Mouse (Mus musculus) MEL (cell line): ENCODE results near the gene Crocc. TPM values are rescaled to one million over a fixed set of nuclear protein-coding genes. Genes with fewer than 3 reads are reported as not detected.

Experiments
- DNase-seq: peaks from one replicate; pipeline ENCODE4 v3.0.0; 2011; ENCODE audit warnings: low read depth, low spot score
- H3K27ac ChIP-seq: 2 replicates; pipeline ENCODE4 v1.5.1; 2012; ENCODE audit warnings: low read depth, mild to moderate bottlenecking, control low read depth, low read length, moderate library complexity; ENCODE audit not compliant: control insufficient read depth
- H3K27me3 ChIP-seq, 2 experiments: fragments of 150-350 bp in 1 of 2; sonication (generic) in 1 of 2; 2 replicates each; pipeline ENCODE4 v1.6.1; 2012; ENCODE audit warnings: low read length in 2 of 2, mild to moderate bottlenecking in 2 of 2, improper control_type of control experiment in 1 of 2, moderate library complexity in 1 of 2; ENCODE audit not compliant: insufficient read depth in 2 of 2, control insufficient read depth in 1 of 2
- H3K36me3 ChIP-seq, 2 experiments: 2 replicates each; pipeline ENCODE4 v1.6.1; 2012 to 2014; ENCODE audit warnings: low read length in 2 of 2, improper control_type of control experiment in 1 of 2, inconsistent platforms in 1 of 2, mild to moderate bottlenecking in 1 of 2; ENCODE audit not compliant: insufficient read depth in 2 of 2, control insufficient read depth in 1 of 2
- H3K4me1 ChIP-seq, 2 experiments: fragments of 150-350 bp in 1 of 2; sonication (generic) in 1 of 2; 2 replicates each; pipeline ENCODE4 v1.6.1; 2012; ENCODE audit warnings: low read length in 2 of 2, improper control_type of control experiment in 1 of 2, mild to moderate bottlenecking in 1 of 2; ENCODE audit not compliant: insufficient read depth in 2 of 2, control insufficient read depth in 1 of 2
- H3K4me3 ChIP-seq, 2 experiments: fragments of 150-350 bp in 1 of 2; sonication (generic) in 1 of 2; 2 replicates each; pipeline ENCODE4 v1.5.1; 2012; ENCODE audit warnings: low read depth in 2 of 2, low read length in 2 of 2, mild to moderate bottlenecking in 2 of 2, moderate library complexity in 2 of 2, control low read depth in 1 of 2, improper control_type of control experiment in 1 of 2; ENCODE audit not compliant: control insufficient read depth in 1 of 2, insufficient read depth in 1 of 2
- H3K79me2 ChIP-seq: 2 replicates; pipeline ENCODE4 v1.6.1; 2012; ENCODE audit warnings: mild to moderate bottlenecking, low read length, moderate library complexity; ENCODE audit not compliant: control insufficient read depth, poor library complexity, insufficient read depth
- H3K9ac ChIP-seq: 2 replicates; pipeline ENCODE4 v1.6.1; 2012; ENCODE audit warnings: low read depth, mild to moderate bottlenecking, control low read depth, low read length, moderate library complexity; ENCODE audit not compliant: control insufficient read depth, poor library complexity, severe bottlenecking
- H3K9me3 ChIP-seq: fragments of 150-350 bp; sonication (generic); replicated peaks from 2 replicates; pipeline ENCODE4 v1.6.1; 2012; ENCODE audit warnings: mild to moderate bottlenecking, low read length, improper control_type of control experiment, moderate library complexity; ENCODE audit not compliant: insufficient read depth
- BHLHE40 ChIP-seq: IDR thresholded peaks from 2 replicates; pipeline ENCODE4 v1.6.1; 2012; ENCODE audit warnings: low read depth, mild to moderate bottlenecking, inconsistent platforms, low read length, improper control_type of control experiment, borderline replicate concordance
- CTCF ChIP-seq, 3 experiments: IDR thresholded peaks in 2 of 3; conservative IDR thresholded peaks in 1 of 3; 2 replicates each; pipeline ENCODE4 v1.5.1; 2011 to 2012; ENCODE audit warnings: low read length in 3 of 3, low read depth in 2 of 3, mild to moderate bottlenecking in 2 of 3, improper control_type of control experiment in 1 of 3, inconsistent platforms in 1 of 3, mixed read lengths in 1 of 3, moderate library complexity in 1 of 3; ENCODE audit not compliant: control insufficient read depth in 1 of 3, insufficient read depth in 1 of 3, poor library complexity in 1 of 3, severe bottlenecking in 1 of 3
- E2F4 ChIP-seq: IDR thresholded peaks from 2 replicates; pipeline ENCODE4 v1.6.1; 2011; ENCODE audit warnings: low read depth, low read length, improper control_type of control experiment, borderline replicate concordance
- EP300 ChIP-seq, 2 experiments: IDR thresholded peaks; 2 replicates each; pipeline ENCODE4 v1.6.1; 2011; ENCODE audit warnings: improper control_type of control experiment in 2 of 2, low read length in 2 of 2, low read depth in 1 of 2, mild to moderate bottlenecking in 1 of 2
- ETS1 ChIP-seq: IDR thresholded peaks from 2 replicates; pipeline ENCODE4 v1.6.1; 2012; ENCODE audit warnings: low read depth, mild to moderate bottlenecking, inconsistent platforms, low read length, improper control_type of control experiment, moderate library complexity
- GATA1 ChIP-seq: IDR thresholded peaks from 2 replicates; pipeline ENCODE4 v1.6.1; 2011; ENCODE audit warnings: low read depth, low read length, improper control_type of control experiment
- JUND ChIP-seq: IDR thresholded peaks from 2 replicates; pipeline ENCODE4 v1.6.1; 2011; ENCODE audit warnings: low read depth, mild to moderate bottlenecking, improper control_type of control experiment, low read length
- KAT2A ChIP-seq: conservative IDR thresholded peaks from 2 replicates; pipeline ENCODE4 v1.6.1; 2012; ENCODE audit warnings: low read depth, low read length, improper control_type of control experiment, inconsistent platforms
- MAX ChIP-seq: IDR thresholded peaks from 2 replicates; pipeline ENCODE4 v1.6.1; 2011; ENCODE audit warnings: low read length, improper control_type of control experiment
- MAZ ChIP-seq: IDR thresholded peaks from 2 replicates; pipeline ENCODE4 v1.6.1; 2012; ENCODE audit warnings: low read depth, mild to moderate bottlenecking, inconsistent platforms, low read length, improper control_type of control experiment
- MEF2A ChIP-seq: IDR thresholded peaks from 2 replicates; pipeline ENCODE4 v1.6.1; 2014; ENCODE audit warnings: low read depth, mild to moderate bottlenecking, inconsistent platforms, low read length, improper control_type of control experiment; ENCODE audit not compliant: poor library complexity, insufficient replicate concordance, severe bottlenecking; ENCODE audit errors: extremely low read depth
- MYB ChIP-seq: IDR thresholded peaks from 2 replicates; pipeline ENCODE4 v1.6.1; 2011; ENCODE audit warnings: mild to moderate bottlenecking, low read depth, low read length, improper control_type of control experiment
- MYC ChIP-seq: IDR thresholded peaks from 2 replicates; pipeline ENCODE4 v1.6.1; 2011; ENCODE audit warnings: low read depth, mild to moderate bottlenecking, low read length, improper control_type of control experiment, moderate library complexity
- NRF1 ChIP-seq: IDR thresholded peaks from 2 replicates; pipeline ENCODE4 v1.6.1; 2014; ENCODE audit warnings: low read depth, mild to moderate bottlenecking, inconsistent platforms, low read length, improper control_type of control experiment, moderate library complexity; ENCODE audit not compliant: poor library complexity, insufficient read depth, severe bottlenecking
- POLR2A ChIP-seq, 2 experiments: IDR thresholded peaks; 2 replicates each; pipeline ENCODE4 v1.6.1; 2011 to 2012; ENCODE audit warnings: low read length in 2 of 2, mild to moderate bottlenecking in 2 of 2, control low read depth in 1 of 2, improper control_type of control experiment in 1 of 2, low read depth in 1 of 2, moderate library complexity in 1 of 2; ENCODE audit not compliant: control insufficient read depth in 1 of 2, insufficient read depth in 1 of 2, poor library complexity in 1 of 2
- RAD21 ChIP-seq: IDR thresholded peaks from 2 replicates; pipeline ENCODE4 v1.6.1; 2011; ENCODE audit warnings: mild to moderate bottlenecking, low read depth, low read length, improper control_type of control experiment
- SIN3A ChIP-seq: IDR thresholded peaks from 2 replicates; pipeline ENCODE4 v1.6.1; 2012; ENCODE audit warnings: low read length, improper control_type of control experiment, inconsistent platforms
- SMC3 ChIP-seq: IDR thresholded peaks from 2 replicates; pipeline ENCODE4 v1.6.1; 2011; ENCODE audit warnings: low read depth, low read length, improper control_type of control experiment
- TAL1 ChIP-seq: IDR thresholded peaks from 2 replicates; pipeline ENCODE4 v1.6.1; 2012; ENCODE audit warnings: mild to moderate bottlenecking, inconsistent platforms, low read length, moderate library complexity, mixed read lengths
- TBP ChIP-seq: IDR thresholded peaks from 2 replicates; pipeline ENCODE4 v1.8.0; 2011; ENCODE audit warnings: low read depth, low read length, improper control_type of control experiment
- TCF12 ChIP-seq: IDR thresholded peaks from 2 replicates; pipeline ENCODE4 v1.6.1; 2014; ENCODE audit warnings: low read depth, mild to moderate bottlenecking, inconsistent platforms, low read length, improper control_type of control experiment, moderate library complexity
- ZC3H11A ChIP-seq: IDR thresholded peaks from 2 replicates; pipeline ENCODE4 v1.6.1; 2012; ENCODE audit warnings: low read depth, mild to moderate bottlenecking, inconsistent platforms, low read length, improper control_type of control experiment
- ZMIZ1 ChIP-seq: IDR thresholded peaks from 2 replicates; pipeline ENCODE4 v1.6.1; 2012; ENCODE audit warnings: low read depth, mild to moderate bottlenecking, inconsistent platforms, low read length, improper control_type of control experiment, moderate library complexity
- polyA plus RNA-seq, 2 experiments: library from polyadenylated mRNA; stranded (reverse) in 1 of 2; unstranded in 1 of 2; fragments of >175 nt in 1 of 2; fragments of >200 nt in 1 of 2; gene quantifications; 2 replicates each; pipeline versions ENCODE4 v1.2.1 to v1.2.4; 2012; ENCODE audit warnings: low replicate concordance in 2 of 2, low read depth in 1 of 2; ENCODE audit not compliant: insufficient read length in 2 of 2, insufficient read depth in 1 of 2, missing spikeins in 1 of 2
- total RNA-seq: library from RNA; depleted of rRNA; stranded (reverse); fragments of 300-350 nt; gene quantifications from 2 replicates; pipeline ENCODE4 v1.2.3, GENCODE M21; 2012

Crocc gene
- total and polyA plus RNA-seq, 3 experiments, result 0.77 to 3.6 TPM; not detected in 1

DNA sequence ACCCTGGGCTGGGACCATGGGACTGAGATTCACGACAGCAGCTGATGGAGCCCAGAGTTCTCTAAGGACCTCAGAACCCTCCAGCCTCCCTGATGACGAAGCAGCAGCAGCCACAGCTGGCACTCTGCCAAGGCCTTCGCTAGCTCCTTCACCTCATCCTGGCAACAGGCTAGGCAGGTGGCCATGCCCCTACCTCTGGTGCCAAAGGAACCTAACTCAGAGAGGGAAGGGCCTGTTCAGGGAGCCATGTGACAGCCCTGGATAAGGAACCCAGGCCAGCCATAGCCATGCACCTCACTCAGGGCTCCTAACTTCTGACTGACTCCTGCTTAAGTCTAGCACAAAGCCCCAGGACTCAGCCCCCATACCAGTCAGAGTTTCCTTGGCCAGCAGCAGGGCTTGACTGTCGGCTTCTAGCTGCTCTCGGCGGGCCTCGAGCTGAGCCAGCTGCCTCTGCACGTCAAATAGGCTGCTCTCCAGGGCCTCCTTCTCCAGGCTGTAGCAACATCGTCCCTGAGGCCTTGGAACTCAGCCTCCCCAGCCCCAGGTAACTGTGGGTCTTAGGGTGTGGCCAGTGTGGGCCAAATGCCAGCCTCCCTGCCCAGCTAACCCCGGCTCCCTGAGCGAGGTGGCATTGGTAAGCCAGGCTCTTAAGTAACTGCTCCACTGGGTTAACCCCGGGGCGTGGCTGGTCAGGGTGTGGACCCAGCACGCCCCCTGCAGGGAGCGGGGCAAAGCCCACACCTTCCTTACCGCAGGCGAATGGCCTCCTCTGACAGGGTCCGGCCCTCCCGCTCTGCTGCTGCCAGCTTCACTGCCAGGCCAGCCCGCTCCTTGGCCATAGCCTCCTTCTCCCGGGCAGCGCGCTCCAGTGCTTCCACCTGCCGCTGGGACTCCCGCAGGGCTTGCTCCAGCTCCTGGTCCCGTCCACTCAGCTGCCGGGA is 26.5 kb downstream of the Crocc start:
- Histone ChIP-seq H3K4me1 (no peaks in the 10 kb centered on the region), H3K36me3 (no peaks in the 10 kb centered on the region), H3K27ac (no peak overlapping the region), H3K4me3 (no peak overlapping the region), H3K9me3 (no peaks in the 10 kb centered on the region), H3K9ac (no peak overlapping the region), H3K27me3 (no peaks in the 10 kb centered on the region), H3K79me2 (no peaks in the 10 kb centered on the region)
- peak; percentile 39 for DNase-seq
- TF ChIP-seq MAX, result no peak
- no peak for TF ChIP-seq POLR2A (IDR thresholded peaks at IDR 0.05; ENCODE audit: control insufficient read depth in 1 of 2, insufficient read depth in 1 of 2, low read depth in 1 of 2, low read length in 2 of 2, poor library complexity in 1 of 2)
- TF ChIP-seq E2F4, result no peak
- TF ChIP-seq MYB, result no peak
- TF ChIP-seq ETS1, result no peak
- TF ChIP-seq JUND, result no peak
- TF ChIP-seq TAL1, result no peak
- TF ChIP-seq ZMIZ1, result no peak
- no peak for TF ChIP-seq TCF12
- no peak for TF ChIP-seq MAZ
- TF ChIP-seq NRF1, result no peak
- TF ChIP-seq MEF2A, result no peak
- TF ChIP-seq TBP, result no peak
- TF ChIP-seq KAT2A, result no peak

DNA sequence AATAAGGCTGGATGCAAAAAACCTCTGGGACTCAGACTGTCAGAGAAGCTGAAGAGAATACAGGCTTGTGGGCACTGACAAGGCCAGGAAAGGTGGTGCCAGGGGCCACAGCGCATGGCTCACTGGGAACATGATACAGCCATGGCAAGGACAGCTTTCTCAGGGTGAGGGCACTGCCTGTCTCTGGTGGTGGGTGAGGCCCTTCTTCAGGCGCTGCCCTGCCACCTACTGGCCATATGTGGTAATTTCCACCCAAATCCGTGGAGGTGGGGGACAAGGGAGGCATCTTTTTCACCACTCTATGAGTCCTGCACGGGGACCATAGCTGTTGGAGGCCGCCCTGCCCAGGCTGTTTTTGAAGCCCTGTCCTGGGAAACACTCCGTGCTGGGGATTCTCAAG is 28.6 kb downstream of the Crocc start:
- Histone ChIP-seq H3K9ac (no peak overlapping the region), H3K4me1 (no peaks in the 10 kb centered on the region), H3K27me3 (no peaks in the 10 kb centered on the region), H3K79me2 (no peaks in the 10 kb centered on the region), H3K4me3 (no peak overlapping the region), H3K9me3 (no peaks in the 10 kb centered on the region), H3K27ac (no peak overlapping the region), H3K36me3 (no peaks in the 10 kb centered on the region)
- peak; percentile 75 for DNase-seq
- TF ChIP-seq BHLHE40 (no peak), GATA1 (no peak), ZC3H11A (peak; percentile 66), RAD21 (peak; percentile 85), SMC3 (peak; percentile 85), EP300 (IDR thresholded peaks at IDR 0.05; ENCODE audit: low read depth in 1 of 2, low read length in 2 of 2) (no peak), MYC (no peak), CTCF (IDR thresholded peaks at IDR 0.05 in 2 of 3, conservative IDR thresholded peaks at IDR 0.05 in 1 of 3; ENCODE audit: control insufficient read depth in 1 of 3, insufficient read depth in 1 of 3, low read depth in 2 of 3, low read length in 3 of 3, poor library complexity in 1 of 3, severe bottlenecking in 1 of 3) (peak; percentile 86 to 95 (median 88)), SIN3A (no peak), MAZ (0 out of 2 replicates have a peak, but pooled peaks have one; percentile 49)
